Mouse (Mus musculus) CH12F3 (cell line): ENCODE measurements around the gene Camsap3.
"Not testable (repeated sequence)": the region's sequence is repeated elsewhere in the genome, so short reads cannot be mapped to it uniquely, and the experiment has no call there.

Source experiments
- in situ Hi-C: fragments of 300-500 bp; cut with MboI; formaldehyde crosslinking; loops from 2 replicates; pipeline ENCODE4 v1.14.3; 2020; ENCODE audit warnings: low sequenced_read_pairs

Gene Camsap3

DNA sequence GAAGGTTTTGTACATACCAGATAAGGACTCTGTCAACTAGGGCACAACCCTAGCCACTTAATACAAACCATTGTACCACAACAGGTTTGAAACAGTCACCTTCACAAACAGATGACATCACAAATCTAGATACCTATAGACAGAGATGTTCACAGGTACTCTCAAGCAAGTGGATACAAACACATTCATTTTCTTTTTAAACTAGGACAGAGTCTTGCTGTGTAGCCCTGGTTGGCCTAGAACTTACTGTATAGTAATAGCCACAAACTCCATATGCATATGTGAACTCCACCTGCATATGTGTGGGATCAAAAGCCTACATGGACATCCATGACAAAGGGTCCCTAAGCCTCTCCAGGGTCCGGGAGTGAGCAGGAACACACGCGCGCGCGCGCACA is at the start of gene Camsap3:
TSS of gene Camsap3 (plus strand) at position 301 of the 398 bp plus-strand sequence.
- in situ Hi-C loops: no loop called here

GRCm38 (mm10) chr8:3537666-3538065 is 49.4 kb upstream of the Camsap3 start:
- in situ Hi-C loops: no loop called here

DNA sequence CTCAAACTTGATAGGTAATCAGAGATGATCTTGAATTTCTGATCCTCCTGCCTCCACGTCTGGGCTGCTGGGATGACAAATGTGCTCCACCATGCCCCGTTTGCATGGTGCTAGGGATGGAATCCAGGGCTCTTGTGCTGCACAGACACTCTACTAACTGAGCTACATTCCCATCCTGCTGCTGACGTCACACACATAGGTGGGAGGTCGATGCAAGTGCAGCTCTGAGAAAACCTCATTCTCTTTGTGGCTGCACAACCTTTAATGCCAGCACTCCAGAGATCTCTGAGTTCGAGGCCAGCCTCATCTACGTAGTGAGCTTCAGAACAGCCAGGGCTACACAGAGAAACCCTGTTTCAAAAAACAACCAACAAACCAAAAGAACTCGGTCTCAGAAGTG is 47.9 kb upstream of the Camsap3 start:
- in situ Hi-C loops: no loop called here

DNA sequence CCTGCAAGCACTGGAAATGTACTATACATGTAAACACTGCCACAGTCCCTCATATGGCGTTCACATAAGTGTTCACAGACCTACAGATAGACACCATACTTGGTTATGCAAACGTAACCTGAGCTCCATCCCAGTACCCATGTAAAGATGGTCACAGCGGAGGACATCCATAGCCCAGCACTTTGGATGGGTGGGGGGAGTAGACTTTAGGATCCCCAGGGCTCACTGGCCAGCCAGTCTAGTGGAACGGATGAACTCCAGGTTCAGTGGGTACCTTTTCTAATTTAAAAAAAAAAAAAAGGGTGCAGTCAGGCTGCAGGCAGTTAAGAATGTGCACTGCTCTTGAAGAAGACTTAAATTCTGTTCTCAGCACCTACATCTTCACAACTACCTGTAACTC is 47.0 kb upstream of the Camsap3 start:
- in situ Hi-C loops: no loop called here

- in situ Hi-C loops: no loop called here
These were observed 40.6 kb upstream of the Camsap3 start for GRCm38 (mm10) chr8:3546511-3546910.

- in situ Hi-C loops: no loop called here
These were observed 34.9 kb upstream of the Camsap3 start for GRCm38 (mm10) chr8:3552240-3552639.

GRCm38 (mm10) chr8:3556114-3556513 is 31.0 kb upstream of the Camsap3 start:
- in situ Hi-C loops: no loop called here

GRCm38 (mm10) chr8:3567641-3568371 is 19.3 kb upstream of the Camsap3 start, which contains the start of gene C330021F23Rik:
Gene C330021F23Rik, plus strand, starts transcription at chr8:3567990.
- in situ Hi-C loops: no loop called here

- in situ Hi-C loops: no loop called here
These were observed 18.7 kb upstream of the Camsap3 start for GRCm38 (mm10) chr8:3568378-3568777.

GRCm38 (mm10) chr8:3569784-3570183 is 17.3 kb upstream of the Camsap3 start:
- in situ Hi-C loops: no loop called here

GRCm38 (mm10) chr8:3574546-3574945 is 12.5 kb upstream of the Camsap3 start:
- in situ Hi-C loops: no loop called here

- in situ Hi-C loops: no loop called here
These were observed 10.7 kb upstream of the Camsap3 start for GRCm38 (mm10) chr8:3576211-3576960.

DNA sequence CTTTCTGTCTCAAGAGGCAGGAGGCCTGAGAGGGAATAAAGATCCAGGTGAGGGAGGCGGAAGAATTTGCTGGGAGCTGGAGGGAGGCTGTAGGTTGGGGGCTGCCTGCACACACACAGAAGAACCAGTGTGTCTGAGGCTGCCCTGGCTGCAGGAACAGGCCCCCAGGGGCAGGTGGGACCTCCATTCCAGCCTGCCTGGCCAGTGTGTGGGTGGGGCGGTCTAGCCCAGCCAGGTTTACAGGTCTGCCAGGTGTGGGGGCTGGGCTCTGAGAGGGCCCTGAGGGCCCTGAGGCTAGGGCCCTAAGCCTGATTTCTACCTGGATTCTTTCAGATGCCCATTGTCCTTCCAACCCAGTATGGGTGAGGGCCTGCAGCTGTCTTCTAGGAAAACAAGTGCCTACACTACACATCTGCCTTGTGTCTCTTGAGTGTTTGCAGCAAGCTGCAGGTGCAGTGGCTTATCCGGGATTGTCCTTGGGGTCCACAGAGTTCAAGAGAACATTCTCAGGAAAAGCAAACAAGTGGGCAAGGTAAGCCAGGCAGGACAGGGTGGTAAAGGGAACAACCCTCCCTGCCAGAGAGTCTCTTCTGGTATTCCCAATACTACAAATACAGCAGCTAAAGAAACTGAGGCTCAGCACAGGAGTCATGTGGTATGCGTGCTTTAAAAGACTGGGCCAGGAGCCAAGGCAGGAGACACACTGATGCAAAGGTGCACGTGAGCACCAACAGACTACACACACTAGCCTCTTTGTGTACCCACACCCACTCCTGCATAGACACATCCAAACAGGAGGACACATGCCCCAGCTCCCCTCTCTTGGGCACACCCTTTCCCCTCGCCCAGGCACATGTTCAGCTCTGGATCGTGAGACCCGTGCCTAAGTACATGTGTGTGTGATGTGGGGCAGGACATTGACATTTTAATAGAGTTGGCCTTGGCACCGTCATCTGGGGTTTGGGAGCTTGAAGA is 7.4 kb upstream of the Camsap3 start:
- in situ Hi-C loops: no loop called here

DNA sequence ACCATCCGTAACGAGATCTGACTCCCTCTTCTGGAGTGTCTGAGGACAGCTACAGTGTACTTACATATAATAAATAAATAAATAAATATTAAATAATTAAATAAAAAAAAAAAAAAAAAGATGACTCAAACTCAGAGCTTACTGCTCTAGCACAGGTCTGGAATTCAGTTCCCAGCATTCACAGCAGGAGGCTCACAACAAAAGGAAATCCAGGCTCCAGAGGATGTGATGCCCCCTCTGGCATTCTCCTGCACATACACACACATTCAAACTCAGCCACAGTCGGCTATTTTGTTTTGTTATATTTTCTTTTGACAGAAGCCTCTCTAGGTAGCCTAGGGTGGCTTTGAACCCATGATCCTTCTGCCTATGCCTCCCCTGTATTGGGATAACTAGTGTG is 5.1 kb upstream of the Camsap3 start:
- in situ Hi-C loops: not testable (repeated sequence)

GRCm38 (mm10) chr8:3586452-3586851 is 641 bp upstream of the Camsap3 start:
- in situ Hi-C loops: no loop called here

- in situ Hi-C loops: no loop called here
These were observed 531 bp downstream of the Camsap3 start for GRCm38 (mm10) chr8:3587391-3588257.

DNA sequence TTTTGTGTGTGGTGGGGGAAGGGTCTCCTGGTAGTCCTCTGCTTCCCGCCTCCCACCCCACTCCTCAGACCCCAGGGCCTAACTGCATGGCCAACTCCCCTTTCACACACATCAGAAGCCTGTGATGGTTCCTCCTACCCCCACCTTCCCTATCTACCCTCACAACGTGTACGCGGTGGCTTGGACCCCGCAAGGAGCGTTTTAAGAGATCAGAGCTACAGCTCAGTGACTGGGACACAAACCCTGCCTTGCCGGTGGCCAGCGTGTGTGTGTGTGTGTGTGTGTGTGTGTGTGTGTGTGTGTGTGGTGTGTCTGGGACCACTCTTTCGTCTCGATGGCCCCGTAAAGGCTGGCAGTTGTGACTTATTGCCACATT is 1.2 kb downstream of the Camsap3 start:
- in situ Hi-C loops: no loop called here

- in situ Hi-C loops: no loop called here
These were observed 6.4 kb downstream of the Camsap3 start for GRCm38 (mm10) chr8:3593470-3593869.

DNA sequence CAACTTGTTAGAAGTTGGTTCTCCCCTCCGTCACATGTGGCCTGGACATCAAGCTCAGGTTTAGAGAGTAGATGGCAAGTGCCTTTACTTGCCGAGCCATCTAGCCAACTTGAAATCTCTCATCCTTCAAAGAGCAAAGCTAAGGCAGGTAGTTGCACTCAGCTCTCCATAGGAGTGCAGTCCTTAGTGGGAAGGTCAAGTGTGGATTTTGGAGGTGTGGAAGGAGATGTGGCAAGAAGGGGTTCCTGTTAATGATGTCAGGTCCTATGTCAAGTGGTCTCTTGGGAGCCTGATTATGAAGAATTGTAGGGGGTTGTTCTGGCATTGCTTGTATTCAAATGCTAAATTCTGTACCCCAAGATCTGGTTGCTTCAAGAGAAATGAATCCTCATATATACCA is 7.4 kb downstream of the Camsap3 start:
- in situ Hi-C loops: no loop called here

DNA sequence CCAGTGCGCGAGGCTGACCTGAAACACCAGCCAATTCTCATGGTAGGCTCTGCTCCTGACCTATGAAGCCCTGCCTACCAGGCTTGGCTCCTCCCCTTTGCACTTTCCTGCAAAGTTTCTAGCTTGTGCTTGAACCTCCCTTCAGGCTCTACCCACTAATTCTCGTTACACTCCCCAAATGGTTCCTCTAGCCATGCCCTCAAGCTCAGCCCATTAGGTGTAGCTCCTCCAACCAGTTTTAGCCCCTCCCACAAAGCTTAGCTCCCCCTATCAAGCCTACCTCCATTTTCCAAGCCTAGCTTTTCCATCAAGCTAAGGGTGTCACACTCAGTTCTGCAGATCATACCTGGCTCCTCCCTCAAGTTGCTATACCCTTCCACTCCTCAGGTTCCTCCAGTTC is 11.0 kb downstream of the Camsap3 start:
- in situ Hi-C loops: no loop called here
